Mouse (Mus musculus) cerebellum, adult 9-11 months (tissue): ENCODE measurements around the gene Syce1l.
A peak's percentile ranks its signal among the peaks of the same experiment; 100 is the strongest.

Source experiments
- DNase-seq: peaks from one replicate; pipeline ENCODE4 v3.0.0; 2022

The Syce1l gene

GRCm38 (mm10) chr8:113642926-113643325 lies at the start of gene Syce1l:
Gene Syce1l (plus strand): TSS chr8:113643213.
- DNase-seq, result no peak

GRCm38 (mm10) chr8:113598401-113598800 lies 44.6 kb upstream of the Syce1l start:
- DNase-seq, result no peak

DNA sequence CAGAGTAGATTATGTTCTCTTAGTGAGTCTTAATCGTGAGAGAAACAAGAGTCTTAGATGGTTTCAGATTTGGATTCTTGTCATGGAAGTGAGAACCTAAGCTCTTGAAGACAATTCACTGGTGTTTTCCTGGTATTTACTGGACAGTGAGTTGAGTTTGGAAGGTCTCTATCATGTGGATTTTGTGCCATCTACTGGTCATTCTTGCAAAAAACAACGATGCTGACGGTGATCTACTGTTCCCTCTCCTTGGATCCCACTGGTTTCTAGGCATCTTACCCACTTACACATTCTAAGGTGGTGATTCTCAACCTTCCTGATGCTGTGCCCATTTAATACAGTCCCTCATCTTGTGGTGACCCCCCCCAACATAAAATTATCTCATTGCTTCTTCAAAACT lies 10.4 kb upstream of the Syce1l start:
- DNase-seq, result peak; percentile 52

- DNase-seq, result peak; percentile 52
Measured at GRCm38 (mm10) chr8:113634161-113634560, 8.9 kb upstream of the Syce1l start.

DNA sequence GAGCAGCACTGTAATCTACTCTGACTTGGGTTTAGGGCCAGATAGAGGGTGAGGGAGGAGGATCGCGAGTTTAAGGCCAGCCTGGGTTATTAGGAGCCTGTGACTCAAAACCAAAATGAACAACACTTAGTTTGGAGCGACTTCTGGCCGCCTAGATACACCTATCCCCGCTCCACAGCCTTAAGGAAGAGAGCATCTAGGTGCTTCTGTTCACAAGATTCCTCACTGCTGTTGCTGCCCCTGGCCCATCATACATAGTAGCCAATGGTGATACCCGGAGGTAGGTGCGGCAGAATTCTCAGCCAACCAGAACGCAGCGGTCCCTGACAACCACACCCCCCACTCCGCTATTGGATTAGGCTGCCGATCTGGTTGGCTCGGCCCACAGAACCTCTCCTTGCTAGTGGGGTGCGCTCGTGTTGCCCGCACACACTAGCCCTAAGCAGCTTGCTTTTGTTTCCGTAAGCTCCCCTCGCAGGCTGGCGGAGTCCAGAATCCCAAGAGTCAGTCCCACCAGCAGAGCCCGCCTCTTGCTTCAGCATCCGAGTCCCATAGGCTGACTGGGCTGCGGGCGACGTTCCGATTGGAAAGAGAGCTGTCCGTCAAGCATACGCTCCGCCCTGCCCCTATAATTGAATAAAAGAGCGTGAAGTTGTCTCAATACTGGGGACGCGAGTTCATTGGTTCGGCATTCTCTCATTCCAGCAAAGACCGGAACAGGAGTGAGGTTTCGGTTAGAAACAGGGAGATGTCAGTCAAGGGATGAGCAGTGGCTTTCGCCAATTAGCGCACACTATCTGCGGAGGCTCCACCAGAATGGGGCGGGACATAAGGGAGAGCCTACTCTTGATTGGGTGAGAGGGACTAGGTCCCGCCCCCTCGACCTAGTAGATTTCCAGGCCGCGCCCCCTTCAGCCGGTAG lies 8.1 kb upstream of the Syce1l start, which contains the start of gene Mon1b:
Mon1b (plus strand) TSS at position 918 of the 922 bp plus-strand sequence.
- DNase-seq, result peak; percentile 99

- DNase-seq, result no peak
Measured at GRCm38 (mm10) chr8:113635592-113636279, 7.3 kb upstream of the Syce1l start.

DNA sequence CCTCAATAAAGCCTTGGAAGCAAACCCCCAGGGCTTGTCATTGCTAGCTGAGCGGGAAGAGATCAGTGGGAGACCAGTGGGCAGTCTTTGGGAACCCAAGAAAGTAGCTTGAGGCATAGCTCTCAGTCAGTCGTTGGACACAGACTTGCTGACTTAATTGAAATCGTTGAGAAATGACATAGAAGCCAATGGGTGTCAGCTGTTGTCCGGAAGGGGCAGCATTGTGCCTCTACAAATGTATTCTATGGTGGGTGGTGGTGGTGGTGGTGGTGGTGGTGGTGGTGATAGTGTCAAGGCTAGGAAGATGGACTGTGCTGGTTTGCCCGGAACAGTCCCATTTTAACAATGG lies 6.8 kb upstream of the Syce1l start:
- no peak for DNase-seq

DNA sequence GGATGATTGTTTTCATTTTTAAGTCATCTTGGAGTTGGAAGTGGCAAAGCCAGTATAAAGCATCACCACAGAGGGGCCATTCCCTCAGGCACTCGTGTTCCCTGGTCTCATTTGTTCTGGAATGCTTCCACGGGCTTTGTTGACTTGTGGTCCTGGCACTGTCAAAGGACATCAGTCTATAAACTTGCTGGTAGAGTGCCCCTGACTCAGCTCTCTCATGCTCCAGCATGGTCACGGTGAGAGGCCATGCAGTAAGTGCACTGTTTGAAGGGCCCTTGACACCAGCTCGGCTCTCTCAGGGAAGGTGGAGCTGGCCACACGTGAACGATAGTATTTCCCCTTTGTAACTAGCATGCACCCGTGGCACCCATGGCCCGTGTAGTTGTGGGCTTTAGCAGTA lies 2.7 kb upstream of the Syce1l start:
- DNase-seq, result no peak

GRCm38 (mm10) chr8:113643479-113644210 lies 632 bp downstream of the Syce1l start:
- DNase-seq, result no peak

DNA sequence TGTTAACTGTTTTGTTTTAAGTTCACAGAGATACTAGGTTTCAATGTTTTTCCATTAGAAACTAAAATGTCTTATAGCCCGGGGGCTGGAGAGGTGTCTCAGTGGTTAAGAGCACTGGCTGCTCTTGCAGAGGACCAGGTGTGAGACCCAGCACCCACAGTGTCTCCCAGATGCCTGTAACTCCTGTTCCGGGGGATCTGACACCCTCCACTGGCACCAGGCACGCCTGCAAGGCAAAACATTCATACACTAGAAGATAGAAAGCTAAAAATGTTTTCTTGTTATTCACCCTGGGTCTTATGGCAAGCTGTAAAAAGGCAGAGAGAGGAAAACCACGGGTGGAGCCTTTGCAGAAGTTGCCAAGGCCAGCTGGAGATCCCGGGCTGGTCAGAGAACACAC lies 2.2 kb downstream of the Syce1l start:
- DNase-seq, result no peak

GRCm38 (mm10) chr8:113652450-113652849 lies 9.4 kb downstream of the Syce1l start:
- DNase-seq, result no peak

DNA sequence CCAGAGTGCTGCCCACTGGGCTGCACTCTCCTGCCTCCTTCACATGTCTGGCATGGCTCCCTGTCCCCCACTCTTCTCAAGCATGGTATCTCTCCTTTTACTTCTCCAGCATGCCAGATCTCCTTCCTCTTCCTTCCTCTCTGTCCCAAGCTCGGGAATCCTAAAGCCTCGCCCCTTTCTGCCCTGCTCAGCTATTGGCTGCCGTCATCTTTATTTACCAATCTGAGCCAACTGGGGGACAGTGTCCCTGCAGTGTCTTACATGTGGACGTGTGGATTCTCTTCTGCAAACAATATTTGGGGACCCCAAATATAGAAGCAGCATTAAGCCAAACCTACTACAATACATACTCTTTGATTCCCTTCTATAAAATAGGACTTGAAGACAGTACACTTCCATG lies 10.1 kb downstream of the Syce1l start:
- no peak for DNase-seq

DNA sequence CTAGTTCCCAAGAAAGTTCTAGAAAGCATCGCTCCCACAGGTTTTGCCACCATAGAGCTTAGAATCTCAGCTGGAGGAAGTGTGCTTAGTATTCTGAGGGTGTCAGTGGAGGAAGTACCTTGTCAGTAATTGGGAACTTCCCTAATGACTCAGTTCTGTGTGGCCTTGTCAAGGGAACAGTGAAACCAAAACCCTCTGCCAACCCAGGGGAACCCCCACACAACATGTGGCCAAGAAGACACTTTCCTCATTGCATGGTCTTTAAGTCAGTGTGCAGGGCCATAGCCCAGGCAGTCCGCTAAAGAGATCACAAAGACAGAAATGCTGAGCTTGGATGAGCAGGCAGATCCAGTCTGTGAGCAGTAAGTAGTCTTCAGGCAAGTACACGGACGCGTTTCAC lies 13.1 kb downstream of the Syce1l start:
- no peak for DNase-seq

DNA sequence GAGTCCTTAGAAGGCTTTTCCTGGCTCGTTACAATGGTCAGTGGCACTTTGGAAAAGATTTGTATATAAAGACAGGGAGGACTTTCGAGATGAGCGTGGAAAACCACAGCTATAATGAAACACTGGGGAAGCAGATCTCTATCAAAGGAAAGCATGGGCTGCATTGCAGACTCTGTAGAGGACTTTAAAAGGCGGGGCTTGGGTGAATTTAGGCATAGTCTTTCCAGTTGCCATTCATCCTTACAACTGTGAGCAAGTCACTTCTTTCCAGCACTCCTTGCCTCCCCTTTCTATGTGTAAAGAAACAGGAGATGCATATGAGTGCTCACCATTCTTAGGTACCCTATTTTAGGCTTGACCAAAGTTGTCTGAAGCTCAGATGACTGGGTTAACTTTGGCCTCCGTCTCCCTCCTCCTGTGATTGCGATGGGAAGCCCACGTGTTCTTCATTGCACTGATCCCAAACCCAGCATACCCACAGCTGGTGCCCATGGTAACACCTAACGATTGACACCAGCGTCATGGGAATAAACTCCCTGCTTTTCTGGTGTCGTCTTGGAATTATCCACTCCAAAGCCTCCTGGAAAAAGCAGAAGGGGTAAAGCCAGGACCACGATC lies 13.8 kb downstream of the Syce1l start:
- no peak for DNase-seq

- DNase-seq, result no peak
Measured at GRCm38 (mm10) chr8:113660128-113660527, 17.1 kb downstream of the Syce1l start.

- peak; percentile 74 for DNase-seq
Measured at GRCm38 (mm10) chr8:113664544-113664943, 21.5 kb downstream of the Syce1l start.

DNA sequence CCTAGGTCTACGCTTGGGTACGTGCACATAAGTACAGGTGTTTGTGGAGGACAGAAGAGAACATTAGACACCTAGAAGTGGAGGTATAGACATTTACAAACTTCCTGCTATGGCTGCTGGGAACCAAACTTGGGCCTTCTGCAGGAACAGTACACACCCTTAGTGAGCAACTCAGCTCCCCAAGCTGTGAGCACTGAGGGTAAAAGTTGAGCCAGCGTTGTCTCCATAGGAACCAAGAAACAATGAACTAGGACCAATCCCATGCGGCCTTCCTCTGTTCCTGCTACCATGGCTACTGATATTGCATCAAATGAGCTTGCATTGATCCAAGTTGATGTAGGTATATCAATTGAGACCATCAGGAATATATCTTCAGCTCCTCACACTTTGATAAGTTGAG lies 22.0 kb downstream of the Syce1l start:
- no peak for DNase-seq

- no peak for DNase-seq
Measured at GRCm38 (mm10) chr8:113665951-113666350, 22.9 kb downstream of the Syce1l start.

DNA sequence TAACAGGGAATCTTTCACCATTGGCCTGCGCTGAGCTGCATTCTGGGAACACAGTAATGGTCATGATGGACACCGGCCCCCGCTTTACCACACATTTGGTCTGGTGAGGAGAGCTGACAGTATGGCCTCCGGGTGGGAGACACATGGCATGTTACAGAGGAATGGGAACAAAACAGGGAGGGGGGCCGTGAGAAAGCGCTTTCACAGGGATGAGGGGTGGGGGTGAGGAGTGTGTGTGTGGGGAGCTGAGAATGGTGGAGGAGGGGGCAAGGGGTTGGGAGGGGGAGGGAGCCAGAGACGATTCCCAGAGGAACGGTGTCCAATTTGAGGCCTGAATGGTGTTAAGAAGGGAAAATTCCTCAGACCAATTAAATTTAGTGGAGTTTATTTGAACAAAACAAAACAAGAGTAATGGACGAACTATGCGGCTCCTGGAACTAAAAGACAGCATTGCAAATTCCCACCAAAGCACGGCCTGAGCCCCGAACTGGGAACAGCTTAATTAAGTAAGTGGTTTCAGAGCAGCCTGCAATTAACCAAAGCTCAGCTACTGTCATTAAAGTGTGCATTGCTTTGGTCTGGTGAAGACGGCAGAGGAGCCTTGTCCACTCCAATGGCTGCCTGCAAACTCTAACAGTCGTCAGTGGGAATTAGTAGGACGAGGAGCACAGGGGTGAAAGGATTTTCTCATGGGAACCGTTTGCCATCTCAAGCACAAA lies 23.9 kb downstream of the Syce1l start:
- no peak for DNase-seq

GRCm38 (mm10) chr8:113669924-113670323 lies 26.9 kb downstream of the Syce1l start:
- no peak for DNase-seq

DNA sequence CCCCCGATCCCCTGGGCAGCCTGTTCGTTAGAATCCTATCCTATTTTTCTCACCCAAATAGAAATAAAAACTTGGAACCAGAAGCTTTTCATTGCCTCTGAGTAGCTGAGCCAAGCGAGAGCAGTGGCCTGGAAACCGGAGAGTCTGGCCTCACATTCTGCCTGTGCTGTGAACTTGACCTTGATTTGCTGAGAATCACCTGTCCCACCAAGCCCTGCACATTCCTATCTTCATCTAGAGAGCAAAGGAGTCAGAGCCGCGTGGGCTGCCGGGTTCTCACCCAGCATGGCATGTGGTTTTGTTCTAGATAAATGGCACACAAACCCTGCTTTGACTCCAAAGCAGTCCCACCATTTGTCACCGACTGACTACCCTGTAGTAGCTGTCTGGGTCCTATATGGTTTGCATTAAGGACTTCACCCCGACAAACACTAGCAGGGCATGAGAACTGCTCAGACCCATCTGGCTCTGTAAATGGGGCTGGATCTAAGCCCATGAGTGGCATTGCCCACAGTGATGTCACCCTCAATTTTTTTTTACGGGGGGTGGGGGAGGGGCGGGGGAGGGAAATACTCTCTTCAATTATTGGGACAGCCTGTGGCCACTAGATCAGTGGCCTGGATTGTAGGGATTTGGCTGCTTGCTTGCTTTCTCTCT lies 29.7 kb downstream of the Syce1l start:
- peak; percentile 25 for DNase-seq

GRCm38 (mm10) chr8:113673300-113673699 lies 30.3 kb downstream of the Syce1l start:
- no peak for DNase-seq
